Mouse (Mus musculus) olfactory bulb, adult 2 months (tissue): Measurements from ENCODE around the gene Exoc4.

Experiments
- CTCF ChIP-seq: fragments of 200-500 bp; IDR thresholded peaks from 2 replicates; pipeline ENCODE4 v1.5.1; 2012; ENCODE audit warnings: low read depth, mild to moderate bottlenecking, low read length, moderate library complexity; ENCODE audit not compliant: insufficient read depth
- POLR2A ChIP-seq: fragments of 200-500 bp; IDR thresholded peaks from 2 replicates; pipeline ENCODE4 v1.6.1; 2012; ENCODE audit warnings: mild to moderate bottlenecking, low read depth, low read length, moderate library complexity; ENCODE audit not compliant: insufficient read depth

DNA sequence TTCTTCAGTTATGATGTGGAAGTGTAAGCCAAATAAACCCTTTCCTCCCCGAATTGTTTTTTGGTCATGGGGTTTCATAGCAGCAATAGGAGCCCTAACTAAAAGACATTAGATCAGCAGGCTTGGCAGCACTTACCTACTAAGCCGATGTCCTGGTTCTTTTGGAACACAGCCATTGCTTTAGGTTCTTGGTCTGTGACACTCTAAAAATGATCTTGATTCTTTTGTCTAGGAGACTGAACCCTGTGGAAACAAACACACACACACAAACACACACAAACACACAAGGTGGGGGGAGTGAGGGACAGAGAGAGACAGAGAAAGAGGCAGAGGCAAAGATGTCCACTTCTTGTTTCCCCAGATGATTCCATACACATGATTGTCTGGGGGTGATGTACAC lies 574.3 kb downstream of the Exoc4 start:
- TF ChIP-seq POLR2A = no peak
- TF ChIP-seq CTCF = no peak
